ENCODE assay signal across 26 mouse cellular contexts in the genomic region with DNA sequence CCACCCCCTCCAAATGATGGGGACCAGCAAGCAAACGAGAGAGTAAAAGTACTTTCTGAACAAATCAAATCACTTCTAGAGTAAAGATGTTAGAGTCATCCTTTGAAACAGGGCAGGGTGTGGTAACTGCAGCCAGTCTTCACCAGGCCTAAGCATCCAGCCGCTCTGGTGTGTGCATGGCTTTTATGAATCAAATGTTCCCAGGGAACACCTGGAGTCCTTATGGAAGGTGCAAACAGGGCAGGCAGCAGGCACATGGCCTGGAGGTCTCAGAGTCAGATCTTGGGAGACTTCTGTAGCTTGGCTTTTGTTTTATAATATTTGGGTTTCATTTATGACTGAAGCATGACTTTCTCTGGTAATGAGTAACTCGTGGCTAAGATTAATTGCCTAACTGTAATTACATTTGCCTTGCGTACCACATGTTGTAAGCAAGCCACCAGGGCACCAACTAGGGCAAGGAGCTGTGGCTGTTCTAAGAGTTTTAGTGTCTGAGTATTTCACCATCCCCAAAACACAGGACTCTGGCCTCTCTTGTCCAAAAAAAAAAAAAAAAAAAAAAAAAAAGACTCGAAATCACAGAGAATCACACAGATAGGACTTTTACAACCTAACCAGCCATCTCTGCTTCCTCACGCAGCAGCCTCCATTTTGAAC.
A peak's percentile ranks its signal among the peaks of the same experiment; 100 is the strongest.
DNase-seq lines count a peak whose midpoint lies in the region; ATAC-seq and TF ChIP-seq lines count a peak whose summit lies in the region.
"Had no signal": no experiment of that assay in that cellular context is flagged by ENCODE, and none has a peak within 500 bp of the region (broad histone marks: within the 10 kb centered on the region; RNA-seq: fewer than 3 reads in every experiment).

No protein-coding gene starts in this region.

- WGBS in kidney, embryonic 14.5 days: 66% methylated on average over 6 of the region's 6 CpGs
- WGBS in intestine, postnatal 0 days: 31% methylated on average over 6 of the region's 6 CpGs

- 0 out of 2 replicates have a peak overlapping the region, but pooled peaks have one; percentile 14 for H3K27ac ChIP-seq in kidney, embryonic 14.5 days (ENCODE audit: low read depth, low read length)
- no peak overlapping the region for H3K27ac ChIP-seq in intestine, postnatal 0 days (ENCODE audit: low read depth, low read length)
- H3K27ac ChIP-seq: gastrocnemius, adult 2 months; heart, embryonic 15.5 days; hindbrain, embryonic 14.5 days; liver, embryonic 12.5 days; midbrain, embryonic 12.5 days had no signal

- no peak overlapping the region for H3K4me3 ChIP-seq in kidney, embryonic 14.5 days (ENCODE audit: low read length)
- no peak overlapping the region for H3K4me3 ChIP-seq in intestine, postnatal 0 days (ENCODE audit: low read depth, low read length)
- H3K4me3 ChIP-seq: gastrocnemius, adult 2 months; heart, embryonic 15.5 days; liver, embryonic 12.5 days; midbrain, embryonic 12.5 days had no signal

- H3K9ac ChIP-seq in kidney, embryonic 14.5 days (ENCODE audit: low read depth, low read length): no peak overlapping the region
- no peak overlapping the region for H3K9ac ChIP-seq in intestine, postnatal 0 days (ENCODE audit: low read depth, low read length)
- H3K9ac ChIP-seq: forebrain, postnatal 0 days; heart, embryonic 15.5 days; hindbrain, embryonic 14.5 days; liver, embryonic 12.5 days; midbrain, embryonic 12.5 days had no signal

- 0 out of 2 replicates have a peak, but pooled peaks cover 3% of the 10 kb centered on the region for H3K4me1 ChIP-seq in kidney, embryonic 14.5 days (ENCODE audit: control insufficient read depth, insufficient read depth, low read length)
- H3K4me1 ChIP-seq in intestine, postnatal 0 days (replicated peaks; ENCODE audit: control insufficient read depth, insufficient read depth, low read length): no peaks in the 10 kb centered on the region
- H3K4me1 ChIP-seq: heart, embryonic 15.5 days; midbrain, embryonic 12.5 days had no signal

- H3K36me3 ChIP-seq in kidney, embryonic 14.5 days (ENCODE audit: control insufficient read depth, insufficient read depth, low read length): no peaks in the 10 kb centered on the region; the same call in 1 of the 2 replicates
- no peaks in the 10 kb centered on the region for H3K36me3 ChIP-seq in intestine, postnatal 0 days (ENCODE audit: control insufficient read depth, insufficient read depth)
- H3K36me3 ChIP-seq: G1E; heart, embryonic 15.5 days; liver, embryonic 12.5 days; midbrain, embryonic 12.5 days had no signal

- no peak for TF ChIP-seq CTCF in intestine, postnatal 0 days (IDR thresholded peaks at IDR 0.05; ENCODE audit: low read depth)

- no peak for DNase-seq in kidney, postnatal 14 days
- DNase-seq in MN1 (ENCODE audit: low spot score): peak; percentile 74
- peak; percentile 51 for DNase-seq in fat pad, adult 2 months (ENCODE audit: extremely low read depth, low read depth, low spot score)
- DNase-seq in layer of hippocampus, adult 9-11 months: no peak
- no peak for DNase-seq in testis, postnatal 14 days (ENCODE audit: low spot score)
- DNase-seq: adrenal gland, postnatal 25 days; B cell, adult 2 months; cerebellum, adult 8-10 months; forebrain, postnatal 0 days; heart, postnatal 4 days; lung, adult 18-20 months; lung, postnatal 10 days; thymus, adult 2 months; thymus, postnatal 4 days had no signal

- no peaks in the 10 kb centered on the region for H3K9me3 ChIP-seq in kidney, embryonic 14.5 days (ENCODE audit: control insufficient read depth, low read length)
- no peaks in the 10 kb centered on the region for H3K9me3 ChIP-seq in intestine, postnatal 0 days (ENCODE audit: control insufficient read depth)
- H3K9me3 ChIP-seq: heart, embryonic 15.5 days; liver, embryonic 12.5 days; midbrain, embryonic 12.5 days had no signal

- H3K4me2 ChIP-seq in kidney, embryonic 14.5 days (replicated peaks; ENCODE audit: low read depth, low read length): no peak overlapping the region
- 0 out of 2 replicates have a peak overlapping the region, but pooled peaks have one; percentile 17 for H3K4me2 ChIP-seq in intestine, postnatal 0 days (replicated peaks; ENCODE audit: low read depth)
- H3K4me2 ChIP-seq: heart, embryonic 15.5 days; hindbrain, embryonic 14.5 days; liver, embryonic 12.5 days; midbrain, embryonic 12.5 days had no signal

- peak; percentile 55; the same call in 1 of the 2 replicates for ATAC-seq in kidney, embryonic 14.5 days (ENCODE audit: low FRiP score, low TSS enrichment)
- peak; percentile 80 for ATAC-seq in intestine, postnatal 0 days
- ATAC-seq in frontal cortex, adult (ENCODE audit: low TSS enrichment): no peak
- ATAC-seq: activated CD4-positive, CD25-positive, alpha-beta regulatory T cell, adult 4 months; forebrain, postnatal 0 days; inflammation-experienced regulatory T-cells, adult 6 months; liver, embryonic 12.5 days had no signal

- H3K27me3 ChIP-seq in kidney, embryonic 14.5 days (ENCODE audit: control insufficient read depth, insufficient read depth, low read length): no peaks in the 10 kb centered on the region
- no peaks in the 10 kb centered on the region for H3K27me3 ChIP-seq in intestine, postnatal 0 days (replicated peaks; ENCODE audit: control insufficient read depth, insufficient read depth, low read length)
- H3K27me3 ChIP-seq: CH12.LX; heart, embryonic 15.5 days; liver, embryonic 12.5 days; midbrain, embryonic 12.5 days had no signal

Comparison
In these comparisons a context has a peak if more than half of its experiments do, and no peak if none do; other contexts are left out.
1. DNase-seq: peak in MN1 (single experiment) and fat pad, adult 2 months (single experiment); none in kidney, postnatal 14 days (single experiment), layer of hippocampus, adult 9-11 months (single experiment) and testis, postnatal 14 days (single experiment).